In the genomic region with DNA sequence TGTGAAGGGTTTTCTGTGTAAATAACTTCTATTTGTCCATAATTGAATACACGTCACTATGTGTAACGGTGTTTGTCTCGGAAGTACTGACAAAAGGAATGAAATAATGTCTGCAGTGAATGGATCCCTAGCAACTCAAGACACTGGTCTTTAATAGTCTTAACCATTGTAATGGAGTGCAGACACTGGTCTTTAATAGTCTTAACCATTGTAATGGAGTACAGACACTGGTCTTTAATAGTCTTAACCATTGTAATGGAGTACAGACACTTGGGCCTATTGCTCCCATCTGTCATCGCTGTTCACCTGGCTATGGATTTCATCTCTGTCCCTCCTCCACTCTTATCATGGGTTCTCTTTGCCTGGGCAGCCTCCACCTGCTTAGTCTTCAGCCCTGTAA, we compare ENCODE assay signal across 8 mouse cellular contexts. TPM values are rescaled to one million over a fixed set of nuclear protein-coding genes. Genes with fewer than 3 reads are reported as not detected.
DNase-seq lines count a peak whose midpoint lies in the region; ATAC-seq lines count a peak whose summit lies in the region.

No protein-coding gene starts in this region.

- no peaks in the 10 kb centered on the region for H3K4me1 ChIP-seq in kidney, embryonic 16.5 days (ENCODE audit: insufficient read depth, low read length)
- H3K4me1 ChIP-seq in hindbrain, embryonic 12.5 days = no peaks in the 10 kb centered on the region
- no peaks in the 10 kb centered on the region for H3K4me1 ChIP-seq in midbrain, embryonic 13.5 days (replicated peaks)

- no peak for DNase-seq in kidney, postnatal 25 days
- DNase-seq in brain, adult 2 months (ENCODE audit: low read depth, low spot score) = peak; percentile 19
- no peak for DNase-seq in urinary bladder, postnatal 36 days (ENCODE audit: low spot score in 2 of 2)
- DNase-seq in cerebellum, postnatal 4 days (ENCODE audit: low spot score in 2 of 2) = no peak
- DNase-seq in thymus, postnatal 4 days = no peak

- no peak overlapping the region for H3K4me2 ChIP-seq in kidney, embryonic 16.5 days (replicated peaks; ENCODE audit: low read depth, low read length)
- no peak overlapping the region for H3K4me2 ChIP-seq in hindbrain, embryonic 12.5 days (replicated peaks)
- H3K4me2 ChIP-seq in midbrain, embryonic 13.5 days (replicated peaks) = no peak overlapping the region

- WGBS in kidney, embryonic 16.5 days = 92% methylated on average over 4 of the region's 4 CpGs
- WGBS in hindbrain, embryonic 12.5 days = 86% methylated on average over 4 of the region's 4 CpGs
- WGBS in midbrain, embryonic 13.5 days = 89% methylated on average over 4 of the region's 4 CpGs

- no peak overlapping the region for H3K9ac ChIP-seq in kidney, embryonic 16.5 days (replicated peaks; ENCODE audit: low read length)
- no peak overlapping the region for H3K9ac ChIP-seq in hindbrain, embryonic 12.5 days
- H3K9ac ChIP-seq in midbrain, embryonic 13.5 days (replicated peaks) = no peak overlapping the region

- no peaks in the 10 kb centered on the region for H3K27me3 ChIP-seq in kidney, embryonic 16.5 days (ENCODE audit: insufficient read depth, low read length)
- H3K27me3 ChIP-seq in hindbrain, embryonic 12.5 days = no peaks in the 10 kb centered on the region
- no peaks in the 10 kb centered on the region for H3K27me3 ChIP-seq in midbrain, embryonic 13.5 days

- H3K36me3 ChIP-seq in kidney, embryonic 16.5 days (ENCODE audit: insufficient read depth, low read length) = no peaks in the 10 kb centered on the region
- no peaks in the 10 kb centered on the region for H3K36me3 ChIP-seq in hindbrain, embryonic 12.5 days
- H3K36me3 ChIP-seq in midbrain, embryonic 13.5 days = no peaks in the 10 kb centered on the region

- H3K4me3 ChIP-seq in kidney, embryonic 16.5 days (ENCODE audit: low read length) = no peak overlapping the region
- no peak overlapping the region for H3K4me3 ChIP-seq in hindbrain, embryonic 12.5 days
- no peak overlapping the region for H3K4me3 ChIP-seq in midbrain, embryonic 13.5 days (replicated peaks)

- peak; percentile 100 for ATAC-seq in kidney, embryonic 16.5 days (ENCODE audit: low FRiP score, low TSS enrichment)
- peak; percentile 100 for ATAC-seq in hindbrain, embryonic 12.5 days (ENCODE audit: low FRiP score)
- ATAC-seq in midbrain, embryonic 13.5 days = peak; percentile 100

- no peak overlapping the region for H3K27ac ChIP-seq in kidney, embryonic 16.5 days (ENCODE audit: low read length)
- no peak overlapping the region for H3K27ac ChIP-seq in hindbrain, embryonic 12.5 days
- no peak overlapping the region for H3K27ac ChIP-seq in midbrain, embryonic 13.5 days

- H3K9me3 ChIP-seq in kidney, embryonic 16.5 days (ENCODE audit: low read length) = no peaks in the 10 kb centered on the region
- H3K9me3 ChIP-seq in hindbrain, embryonic 12.5 days (replicated peaks) = no peaks in the 10 kb centered on the region
- H3K9me3 ChIP-seq in midbrain, embryonic 13.5 days = peaks cover 5% of the 10 kb centered on the region; the same call in 1 of the 2 replicates

RNA-seq across cellular contexts. Expression of gene Frmd4a, which starts 53.2 kb away (rescaled TPM):
- 31.2 and 36.2 TPM in 2 replicates for polyA plus RNA-seq in kidney, embryonic 16.5 days (2015; fragmentation: Nextera tagmentation; extraction: Ambion mirVana)
- 68.4 and 69.6 TPM in 2 replicates for polyA plus RNA-seq in hindbrain, embryonic 12.5 days (2016; fragmentation: Nextera tagmentation; extraction: Ambion mirVana)
- polyA plus RNA-seq in midbrain, embryonic 13.5 days (2015; fragmentation: Nextera tagmentation; extraction: Ambion mirVana) = 54.2 and 57.1 TPM in 2 replicates
